Mouse (Mus musculus) cerebellum, postnatal 10 days (tissue): Measurements from ENCODE around the gene Alpl.
A peak's percentile ranks its signal among the peaks of the same experiment; 100 is the strongest.

ENCODE experiments used
- DNase-seq, 2 experiments: peaks; one replicate each; pipeline ENCODE4 v3.0.0; 2021; ENCODE audit warnings: mixed read lengths in 2 of 2

Alpl gene

DNA sequence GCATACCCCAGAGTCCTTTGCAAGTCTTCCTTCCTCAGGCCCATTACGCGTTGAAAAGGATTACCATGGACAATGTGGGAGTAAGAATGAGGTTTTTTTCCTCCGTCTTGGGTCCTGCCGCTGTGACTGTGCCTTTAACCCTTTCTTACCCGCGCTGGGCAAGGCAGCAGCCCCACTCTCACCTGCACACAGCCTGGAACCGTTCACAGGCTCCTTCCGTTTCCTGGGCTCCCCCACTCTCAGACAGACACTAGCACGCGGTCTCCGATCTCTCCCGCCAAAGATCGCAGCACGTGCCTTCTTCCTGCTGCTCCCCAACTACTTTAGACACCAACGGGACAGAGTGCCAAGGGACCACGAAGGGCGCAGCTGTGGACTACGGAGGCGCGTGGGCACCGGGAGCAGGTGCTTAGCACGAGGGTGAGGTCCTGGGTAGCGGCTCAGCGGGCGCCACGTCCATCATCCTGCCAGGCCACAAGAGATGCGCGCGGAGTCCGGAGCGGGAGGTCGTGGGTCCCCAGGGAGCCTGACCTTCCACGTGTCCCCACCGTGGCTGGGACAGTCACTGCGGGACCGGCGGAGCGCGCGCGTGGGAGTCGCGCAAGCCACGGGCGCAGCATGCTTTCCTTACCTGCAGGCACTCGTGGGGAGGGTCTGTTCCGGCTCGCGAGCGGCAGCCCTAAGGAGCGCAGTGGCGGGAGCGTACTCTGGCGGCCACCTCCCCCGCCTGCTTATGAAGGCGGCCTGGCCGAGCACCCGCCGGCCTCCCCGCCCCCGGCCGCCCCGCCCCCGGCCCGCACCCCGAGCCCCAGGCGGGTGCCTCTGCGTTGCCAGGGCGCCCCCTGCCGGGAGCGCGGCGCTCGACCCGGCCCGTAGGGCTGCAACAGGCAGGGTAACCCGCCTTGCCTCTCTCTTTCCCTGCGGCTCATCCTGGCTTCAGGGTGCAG is at the start of gene Alpl:
Alpl (minus strand) TSS at position 774 of the 947 bp plus-strand sequence.
- DNase-seq = peak; percentile 80

DNA sequence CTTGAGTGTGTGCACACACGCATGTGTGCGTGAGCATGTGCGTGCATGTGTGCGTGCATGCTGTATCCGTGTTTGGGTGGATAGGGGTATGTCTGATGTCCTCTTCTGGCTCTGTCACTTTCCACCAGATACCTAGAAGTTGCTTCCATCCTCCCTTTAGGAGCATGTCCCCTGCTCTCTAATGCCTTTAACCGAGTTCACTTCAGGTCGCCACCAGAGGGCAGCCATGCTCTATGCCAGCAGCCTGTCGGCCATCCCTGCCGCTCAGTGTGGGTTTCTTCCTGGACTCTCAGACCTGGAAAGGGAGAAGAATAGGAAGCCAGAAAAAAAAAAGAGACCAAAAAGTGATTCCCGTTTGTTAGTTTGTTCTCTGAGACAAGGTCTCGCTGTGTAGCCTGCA is 48.5 kb upstream of the Alpl start:
- DNase-seq = peak; percentile 94

DNA sequence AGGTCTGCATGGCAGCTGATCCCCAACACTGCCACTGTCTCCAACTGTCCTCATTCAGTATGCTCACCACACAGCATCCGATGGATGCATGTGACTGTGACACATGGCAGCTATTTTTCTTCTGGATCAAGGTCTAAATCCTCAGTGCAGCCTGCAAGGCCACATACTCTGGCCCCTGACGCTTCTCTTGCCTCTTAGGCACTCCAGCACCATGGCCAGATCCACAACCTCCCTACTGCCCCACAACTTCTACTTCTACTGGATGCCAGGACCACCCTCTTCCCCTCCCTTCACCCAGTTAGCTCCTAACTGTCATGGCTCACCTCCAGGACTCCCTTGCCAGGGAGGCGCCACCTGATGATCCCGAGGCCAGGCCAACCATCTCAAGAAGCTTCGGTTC is 43.3 kb upstream of the Alpl start:
- no peak for DNase-seq

DNA sequence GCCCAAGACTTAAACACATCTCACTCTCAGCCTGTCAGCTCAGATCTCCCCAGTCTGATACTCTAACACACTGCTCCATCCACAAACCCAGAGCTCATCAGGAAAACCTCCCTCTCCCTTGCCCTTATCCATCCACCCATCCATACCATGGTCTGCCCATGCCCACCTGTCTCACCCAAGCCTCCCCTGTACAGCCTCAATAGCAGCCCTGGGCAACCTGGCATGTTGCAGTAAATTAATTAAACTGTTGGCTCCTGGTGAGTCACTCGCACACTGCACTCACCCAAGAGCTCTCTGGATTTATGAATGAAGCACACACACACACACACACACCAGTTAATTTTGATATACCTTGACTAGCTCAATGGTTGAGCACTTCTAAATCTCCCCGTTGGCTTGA is 42.6 kb upstream of the Alpl start:
- no peak for DNase-seq

DNA sequence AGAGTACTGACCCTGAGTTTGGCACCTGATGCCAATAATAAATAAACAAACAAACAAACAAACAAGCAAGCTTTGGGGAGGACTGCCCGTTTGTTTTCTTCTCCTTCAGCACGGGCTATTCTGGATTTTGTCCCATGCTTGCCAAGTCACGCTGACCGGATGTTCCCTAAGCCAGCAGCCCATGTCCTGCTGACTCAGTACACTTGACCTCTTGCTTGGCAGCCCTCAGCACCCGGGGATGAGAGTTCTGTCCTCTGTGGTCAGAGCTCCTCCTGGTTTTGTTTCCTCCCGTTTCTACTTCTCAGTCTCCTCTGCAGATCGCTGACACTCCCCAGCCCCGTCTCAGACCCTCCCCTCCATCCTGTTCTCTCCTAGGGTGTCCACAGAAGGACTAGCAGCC is 41.6 kb upstream of the Alpl start:
- DNase-seq = no peak

DNA sequence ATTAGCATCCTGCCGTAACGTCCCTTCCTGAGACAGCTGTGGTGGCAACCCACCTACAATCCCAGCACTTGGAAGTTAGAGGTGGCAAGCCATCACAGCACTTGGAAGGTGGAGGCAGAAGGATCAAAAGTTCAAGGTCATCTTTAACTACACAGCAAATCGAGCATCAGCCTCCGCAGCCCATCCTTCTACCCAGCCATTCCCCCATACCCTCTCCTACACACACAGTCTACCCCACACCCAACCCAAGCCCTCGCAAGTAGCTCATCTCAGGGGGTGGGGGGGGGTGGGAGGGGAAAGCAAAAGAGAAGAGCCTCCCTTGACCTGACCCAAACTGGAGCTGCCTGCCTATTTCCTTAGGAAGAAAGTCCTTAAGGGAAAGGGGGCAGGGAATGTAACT is 40.6 kb upstream of the Alpl start:
- DNase-seq = no peak

DNA sequence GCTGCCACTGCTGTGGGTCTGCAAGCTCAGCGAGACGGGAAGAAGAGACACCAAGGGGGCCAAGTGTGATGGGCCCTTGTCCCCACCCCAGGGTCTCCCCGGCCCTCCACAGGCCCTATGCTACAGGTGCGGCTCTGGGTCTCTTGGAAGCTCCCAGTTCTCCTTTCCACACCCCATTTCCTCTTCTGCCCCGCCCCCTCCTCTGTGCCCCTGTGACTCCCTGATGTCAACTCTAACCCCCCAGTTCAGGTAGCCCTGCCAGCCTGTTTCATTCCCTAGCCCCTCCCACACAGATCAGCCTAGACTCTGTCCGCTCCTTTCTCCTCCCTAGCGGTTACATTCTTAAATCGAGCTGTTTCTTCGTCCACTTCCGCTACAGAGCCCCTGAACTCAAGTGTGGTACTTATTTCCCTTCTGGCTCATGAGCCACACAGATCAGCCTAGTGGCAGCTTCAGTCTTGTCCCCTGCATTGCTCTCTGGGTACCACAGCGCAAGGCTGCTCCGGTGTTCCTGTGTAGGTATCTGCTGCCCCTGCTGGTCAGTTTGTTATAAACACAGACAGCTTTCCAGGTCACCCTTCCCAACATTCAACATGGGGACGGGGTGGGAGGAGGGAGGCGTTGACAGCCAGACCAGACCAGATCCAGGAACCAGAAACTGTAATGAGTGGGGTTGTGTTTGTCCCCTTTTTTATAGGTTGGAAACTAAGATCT is 39.6 kb upstream of the Alpl start:
- peak; percentile 95 for DNase-seq

DNA sequence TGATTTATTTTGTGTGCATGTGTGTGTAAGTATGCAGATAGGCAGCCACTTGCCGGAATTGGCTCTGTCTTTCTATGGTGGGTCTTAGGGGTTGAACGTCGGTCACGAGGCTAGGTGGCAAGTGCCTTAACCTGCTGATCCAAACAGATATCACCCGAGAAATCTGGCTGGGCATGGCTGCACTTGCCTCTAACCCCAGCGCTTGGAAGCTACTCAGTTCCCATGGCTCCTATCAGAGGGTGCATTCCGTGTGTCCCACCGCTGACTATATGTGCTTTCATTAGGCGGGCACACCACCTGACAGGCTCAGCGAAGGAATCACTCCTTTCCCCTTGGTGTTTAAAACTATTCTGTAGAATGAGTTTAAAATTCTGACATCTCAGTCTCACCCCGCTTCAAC is 35.4 kb upstream of the Alpl start:
- no peak for DNase-seq

DNA sequence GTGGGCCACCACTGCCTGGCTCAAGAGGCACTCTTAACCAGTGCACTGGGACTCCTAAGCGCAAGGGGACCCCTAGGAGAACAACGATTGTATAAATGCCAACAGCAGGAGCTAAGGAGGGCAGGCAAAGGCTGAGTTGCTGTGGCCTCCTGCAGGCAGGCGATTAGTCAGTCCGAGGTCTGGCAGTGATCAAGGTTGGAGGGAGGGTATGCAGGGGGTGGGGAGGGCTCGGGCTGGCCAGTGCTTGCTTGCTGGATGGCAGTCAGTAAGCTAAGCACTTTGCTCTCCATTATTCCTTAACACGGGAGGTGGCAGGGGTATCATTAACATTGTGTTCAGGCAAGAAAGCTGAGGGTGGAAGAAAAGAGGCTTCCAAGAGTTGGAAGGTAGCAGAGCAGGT is 34.2 kb upstream of the Alpl start:
- no peak for DNase-seq

DNA sequence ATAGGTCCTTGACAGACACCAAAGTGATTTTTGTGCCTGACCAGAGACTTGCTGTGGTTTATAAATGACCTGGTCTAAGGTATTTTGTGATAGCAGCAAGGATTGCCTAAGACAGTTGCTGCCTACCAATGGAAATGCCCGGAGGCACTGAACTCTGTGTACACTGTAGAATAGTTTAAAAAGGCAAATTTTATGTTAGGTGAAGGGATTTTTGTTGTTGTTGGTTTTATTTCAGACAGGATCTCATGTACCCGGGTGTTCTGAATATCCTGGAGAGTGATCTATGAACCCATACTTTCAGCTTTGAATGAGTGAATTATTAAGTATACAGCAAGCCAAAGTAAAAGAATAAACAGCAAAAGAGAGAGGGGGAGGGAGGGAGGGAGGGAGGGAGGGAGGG is 28.7 kb upstream of the Alpl start:
- DNase-seq = no peak

DNA sequence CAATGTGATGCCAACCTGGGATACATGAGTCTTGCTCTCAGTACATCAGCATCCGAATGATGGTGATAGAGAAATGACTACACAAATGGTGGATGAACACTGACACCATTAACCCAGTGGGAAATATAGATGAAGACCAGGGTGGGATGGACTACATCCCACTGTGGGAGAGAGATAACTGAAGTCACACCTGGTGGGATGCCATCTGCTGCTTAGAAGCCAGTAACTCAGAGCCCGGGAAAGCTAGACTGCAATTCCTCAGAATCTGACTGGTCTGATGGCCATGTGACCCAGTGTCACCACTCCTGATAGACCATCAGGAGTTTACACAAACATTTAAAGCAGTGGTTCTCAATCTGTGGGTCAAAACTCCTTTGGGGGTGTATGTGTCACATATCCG is 27.4 kb upstream of the Alpl start:
- peak in 1 of 2 experiments; percentile 55 for DNase-seq

DNA sequence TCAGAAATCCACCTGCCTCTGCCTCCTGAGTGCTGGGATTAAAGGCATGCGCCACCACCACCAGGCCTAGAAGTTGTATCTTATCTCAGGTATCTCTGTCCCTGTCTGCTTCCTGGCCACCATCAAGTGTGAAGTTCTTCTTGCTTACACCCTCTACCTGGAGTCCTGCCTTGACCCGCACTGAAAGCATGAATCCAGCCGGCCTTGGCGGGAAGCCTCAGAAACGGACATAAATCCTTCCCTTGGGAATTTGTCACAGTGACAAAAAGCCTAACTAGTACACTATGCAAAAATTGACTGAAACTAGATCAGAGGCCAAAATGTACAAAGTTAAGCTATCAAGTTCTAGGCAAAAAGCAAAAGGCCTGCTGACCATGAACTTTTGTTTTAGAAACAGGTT is 26.4 kb upstream of the Alpl start:
- no peak for DNase-seq

DNA sequence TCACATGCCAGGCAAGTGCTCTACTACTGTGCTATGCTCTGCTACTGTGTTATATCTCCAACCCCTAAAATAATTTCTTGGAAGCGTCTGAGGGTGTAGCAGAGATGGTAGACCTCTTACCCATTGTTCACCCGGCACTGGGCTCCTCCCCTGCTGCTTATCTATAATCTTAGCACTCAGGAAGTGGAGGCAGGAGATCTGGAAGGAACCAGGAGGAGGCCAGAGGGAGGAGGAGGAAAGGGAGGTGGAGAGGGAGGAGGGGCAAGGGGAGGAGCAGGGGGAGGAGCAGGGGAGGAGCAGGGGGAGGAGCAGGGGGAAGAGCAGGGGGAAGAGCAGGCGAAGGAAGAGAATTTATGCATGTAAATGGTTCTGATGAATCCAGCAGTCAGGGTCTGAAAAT is 24.5 kb upstream of the Alpl start:
- no peak for DNase-seq

DNA sequence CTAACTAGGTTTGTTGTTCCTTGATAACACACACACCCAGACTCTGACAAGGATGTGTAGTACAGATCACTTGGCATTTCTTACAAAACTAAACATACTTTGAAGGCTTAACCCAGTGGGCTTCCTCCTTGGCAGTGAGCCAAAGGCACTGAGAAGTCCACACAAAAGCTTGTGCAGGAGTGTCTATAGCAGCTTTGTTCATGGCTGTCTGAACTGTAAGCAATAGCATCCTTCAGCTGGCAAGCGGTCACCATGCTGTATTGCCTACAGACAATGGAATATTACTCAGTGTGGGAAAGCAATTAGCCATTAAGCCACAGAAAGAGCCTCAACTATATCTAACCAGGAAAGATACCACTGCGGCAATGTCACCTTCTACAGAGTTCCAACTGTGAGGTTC is 23.3 kb upstream of the Alpl start:
- DNase-seq = no peak

DNA sequence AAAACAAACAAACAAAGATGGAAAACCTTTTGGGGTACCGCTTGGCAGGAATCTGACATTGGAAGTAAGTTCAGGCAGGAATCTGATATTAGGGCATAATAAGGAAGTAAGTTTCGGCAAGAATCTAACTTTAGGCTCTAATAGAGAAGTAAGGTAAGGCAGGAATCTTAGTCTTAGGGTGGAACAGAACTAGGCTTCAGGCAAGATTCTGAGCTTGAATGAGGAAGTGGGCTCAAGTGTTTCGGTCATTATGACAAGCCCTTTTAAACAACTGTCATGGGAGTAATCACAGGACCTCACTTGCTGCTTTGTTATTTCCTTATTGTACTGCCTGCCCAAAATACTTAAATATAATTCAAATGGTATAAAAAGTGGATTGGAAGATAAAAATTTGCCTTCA is 22.2 kb upstream of the Alpl start:
- DNase-seq = no peak

DNA sequence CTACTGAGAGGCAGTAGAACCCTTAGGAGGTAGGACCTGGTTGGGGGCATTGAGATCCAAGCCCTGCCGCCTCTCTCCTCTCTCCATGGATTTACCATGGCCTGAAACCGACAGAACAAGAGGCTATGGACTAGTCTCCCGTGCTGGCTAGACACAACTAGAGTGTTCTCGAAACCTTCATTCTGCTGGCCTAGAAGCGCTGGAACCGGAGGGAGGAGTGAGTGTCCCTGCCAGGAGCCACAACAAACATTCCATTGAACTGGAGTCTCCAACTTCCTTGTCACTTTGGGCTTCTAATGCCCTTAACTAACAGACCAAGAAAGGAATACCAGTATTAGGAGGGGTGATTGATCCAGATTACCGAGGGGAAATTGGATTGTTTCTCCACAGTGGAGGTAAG is 20.0 kb upstream of the Alpl start:
- no peak for DNase-seq

DNA sequence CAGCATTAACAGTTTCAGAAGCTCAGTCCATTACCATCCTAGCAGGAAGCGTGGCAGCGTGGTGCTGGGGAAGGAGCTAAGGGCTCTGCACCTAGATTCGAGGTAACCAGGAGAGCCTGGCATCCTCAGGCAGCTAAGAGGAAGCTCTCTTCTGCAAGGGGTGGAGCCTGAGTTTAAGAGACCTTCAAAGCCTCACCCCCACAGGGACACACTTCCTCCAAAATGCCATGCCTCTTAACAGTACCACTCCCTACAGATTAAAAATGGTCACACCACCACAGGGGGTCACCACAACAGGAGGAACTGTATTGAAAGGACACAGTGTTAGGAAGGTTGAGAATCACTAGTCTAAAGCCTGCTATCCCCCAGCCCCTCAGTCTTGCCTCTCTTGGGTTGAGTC is 19.3 kb upstream of the Alpl start:
- DNase-seq = no peak

DNA sequence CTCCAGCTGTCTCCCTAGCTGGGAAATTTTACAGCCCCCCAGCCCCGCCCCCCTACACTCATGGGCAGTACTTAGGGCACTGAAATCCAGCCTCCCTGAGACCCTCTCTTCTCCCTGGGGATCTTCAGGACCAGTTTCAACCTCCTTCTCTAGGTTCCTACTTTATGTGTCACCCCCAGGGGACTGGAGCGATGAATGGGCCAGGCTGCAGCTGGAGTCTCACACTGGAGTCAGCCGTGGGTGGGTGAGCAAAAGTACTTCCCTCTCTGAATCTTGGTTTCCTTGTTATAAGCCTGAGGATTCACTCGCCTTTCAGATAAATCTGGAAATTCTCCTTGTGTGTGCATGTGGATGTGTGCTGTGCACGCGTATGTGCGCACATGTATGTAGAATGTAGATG is 18.0 kb upstream of the Alpl start:
- DNase-seq = no peak

DNA sequence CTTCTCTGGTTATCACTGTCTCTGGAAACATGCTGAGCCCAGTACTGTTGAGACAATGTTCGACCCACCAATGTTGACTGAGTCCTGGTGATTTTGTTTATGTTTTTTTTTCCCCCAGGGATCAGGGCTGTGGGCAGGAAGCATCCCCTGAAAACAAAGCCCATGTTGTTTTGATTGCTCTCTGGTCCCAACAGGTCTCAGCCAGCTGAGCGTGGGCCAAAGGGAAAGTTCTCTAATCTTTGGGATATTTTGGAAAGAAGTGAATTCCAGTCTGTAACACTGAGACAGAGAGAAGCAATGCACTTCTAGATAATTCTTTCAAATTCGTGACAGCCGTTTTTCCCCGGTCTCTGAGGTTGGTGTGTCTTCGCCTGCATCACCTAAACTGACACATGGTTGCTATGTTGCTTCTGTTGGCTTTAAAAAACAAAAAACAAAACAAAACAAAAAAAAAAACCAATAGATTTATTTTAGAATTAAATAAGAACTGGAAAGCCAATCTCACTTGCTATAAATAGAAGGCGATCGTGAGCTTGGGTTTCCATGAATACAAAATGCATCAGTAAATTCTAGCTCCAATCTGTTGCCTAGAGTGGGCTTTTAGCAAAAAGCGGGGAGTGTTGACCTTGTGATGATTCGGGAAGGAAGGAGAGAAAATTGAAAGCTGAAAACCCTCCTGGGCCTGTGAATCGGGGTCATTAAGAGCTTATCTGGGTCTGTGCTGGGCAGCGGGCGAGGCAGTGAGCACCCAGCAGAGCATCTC is 16.9 kb upstream of the Alpl start:
- DNase-seq = no peak

DNA sequence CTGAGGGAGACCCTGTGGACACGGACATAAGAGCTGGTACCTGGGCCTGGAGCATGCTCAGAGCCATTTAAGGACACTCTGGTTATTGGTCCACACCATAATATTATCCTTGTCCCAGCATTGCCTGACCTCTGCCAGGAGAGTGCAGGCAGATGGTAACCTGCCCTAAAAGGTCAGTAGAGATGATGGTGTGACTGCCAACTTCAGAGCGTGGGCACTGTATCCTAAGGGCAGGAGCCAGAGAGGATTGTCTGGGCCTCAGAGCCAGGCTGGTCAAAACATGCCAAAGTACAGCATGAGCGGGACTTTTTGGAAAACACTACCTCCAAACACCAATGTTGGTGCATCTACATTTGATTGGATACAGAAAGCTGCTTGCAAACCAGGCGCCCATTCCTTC is 13.8 kb upstream of the Alpl start:
- no peak for DNase-seq

DNA sequence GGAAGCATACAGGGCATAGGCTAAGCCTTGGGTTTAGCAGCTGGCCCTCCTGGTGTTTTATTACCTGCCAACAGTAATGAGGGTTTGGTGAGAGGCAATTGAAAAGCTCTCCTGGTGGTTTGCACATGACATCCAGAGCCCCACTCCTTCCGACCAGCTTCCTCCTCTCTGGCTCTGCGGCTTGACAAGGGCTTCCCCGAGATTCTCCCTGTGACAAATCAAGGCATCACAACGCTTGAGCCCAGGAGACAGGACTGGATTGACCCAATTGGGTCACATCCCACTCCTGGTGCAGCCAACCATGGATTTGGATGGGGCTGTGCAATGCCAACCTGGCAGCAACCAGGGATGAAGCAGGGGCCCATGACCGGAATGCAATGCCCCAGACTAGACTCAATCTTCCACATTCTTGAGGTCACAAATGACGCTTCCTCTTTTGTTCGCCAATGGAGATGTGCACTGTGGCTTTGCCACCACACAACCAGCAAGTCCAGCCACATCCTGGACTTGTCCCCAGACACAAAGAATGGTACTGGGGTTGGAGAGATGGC is 11.2 kb upstream of the Alpl start:
- DNase-seq = peak; percentile 37 to 38

DNA sequence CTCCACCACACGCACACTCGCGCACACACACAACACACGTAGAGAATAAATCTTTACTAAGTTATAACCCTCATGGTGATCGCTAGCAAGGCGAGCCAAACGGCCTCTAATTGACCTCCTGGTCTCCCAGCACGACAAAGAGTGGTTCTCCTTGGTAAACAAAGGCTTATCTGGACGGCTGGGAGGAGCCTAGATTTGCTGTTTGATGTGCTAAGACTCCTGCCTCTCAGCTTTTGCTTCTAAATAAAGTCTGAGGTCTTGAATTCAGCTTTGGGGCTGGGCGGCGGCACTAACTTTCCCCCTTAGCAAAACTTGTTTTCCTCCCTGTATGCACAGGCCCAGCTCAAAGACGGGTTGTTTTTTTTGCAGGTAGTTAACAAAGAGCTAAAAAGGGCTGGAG is 5.0 kb upstream of the Alpl start:
- no peak for DNase-seq

DNA sequence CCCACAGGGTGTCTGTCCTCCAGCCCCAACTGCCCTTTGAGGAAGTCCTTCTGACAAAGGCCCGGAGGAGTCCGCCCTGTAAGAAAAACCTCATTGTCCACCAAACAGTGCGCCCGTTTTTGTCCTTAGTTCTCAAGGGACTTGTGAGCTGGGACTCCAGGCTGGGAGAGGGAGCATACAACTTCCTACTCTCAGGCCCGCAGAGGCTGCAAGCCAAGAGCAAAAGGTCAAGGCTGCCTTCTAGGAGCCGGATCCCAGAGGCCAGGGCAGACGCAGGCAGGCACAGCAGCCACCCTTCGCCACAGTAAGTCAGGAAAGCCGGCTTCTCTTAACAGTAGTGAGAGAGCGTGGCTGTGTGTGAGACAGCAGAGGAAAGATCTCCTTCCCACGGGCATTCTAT is 4.1 kb upstream of the Alpl start:
- no peak for DNase-seq
